Mouse (Mus musculus) hindbrain, postnatal 0 days (tissue): ENCODE measurements around the gene Atf3. TPM values are rescaled to one million over a fixed set of nuclear protein-coding genes. Genes with fewer than 3 reads are reported as not detected.

Source experiments
- ATAC-seq: fragments of 200-750 bp; cut with Nextera tagmentation; 2 replicates; pipeline ENCODE4 v1.8.0; 2017; ENCODE audit warnings: mild to moderate bottlenecking, moderate TSS enrichment, moderate library complexity
- DNase-seq: peaks from one replicate; pipeline ENCODE4 v3.0.0-alpha.2; 2015; ENCODE audit warnings: low spot score
- H3K27ac ChIP-seq: fragments of 300-500 bp; sonication (generic); 2 replicates; pipeline ENCODE4 v1.5.1; 2014; ENCODE audit warnings: mild to moderate bottlenecking
- H3K27me3 ChIP-seq: fragments of 300-500 bp; sonication (generic); 2 replicates; pipeline ENCODE4 v1.6.1; 2014; ENCODE audit warnings: low read length, mixed read lengths; ENCODE audit not compliant: insufficient read depth
- H3K36me3 ChIP-seq: fragments of 300-500 bp; sonication (generic); 2 replicates; pipeline ENCODE4 v1.6.1; 2014; ENCODE audit warnings: low read length, mixed read lengths; ENCODE audit not compliant: insufficient read depth
- H3K4me1 ChIP-seq: fragments of 300-500 bp; sonication (generic); 2 replicates; pipeline ENCODE4 v1.6.1; 2014; ENCODE audit warnings: antibody characterized with exemption, low read length, mixed read lengths; ENCODE audit not compliant: insufficient read depth
- H3K4me2 ChIP-seq: fragments of 300-500 bp; sonication (generic); 2 replicates; pipeline ENCODE4 v1.6.1; 2014; ENCODE audit warnings: low read depth, mild to moderate bottlenecking, low read length, moderate library complexity, mixed read lengths
- H3K4me3 ChIP-seq: fragments of 300-500 bp; sonication (generic); 2 replicates; pipeline ENCODE4 v1.5.1; 2014; ENCODE audit warnings: low read length
- H3K9ac ChIP-seq: fragments of 300-500 bp; sonication (generic); replicated peaks from 2 replicates; pipeline ENCODE4 v1.6.1; 2014; ENCODE audit warnings: mild to moderate bottlenecking, low read length, moderate library complexity, mixed read lengths
- H3K9me3 ChIP-seq: fragments of 300-500 bp; sonication (generic); 2 replicates; pipeline ENCODE4 v1.6.1; 2016; ENCODE audit warnings: low read length, mixed read lengths
- CTCF ChIP-seq: IDR thresholded peaks from 2 replicates; pipeline ENCODE4 v1.5.1; 2016; ENCODE audit warnings: antibody characterized with exemption, control low read depth, low read depth
- WGBS: fragments of 180-500 bp; shearing (Covaris S2); extraction: QIAGEN DNeasy Blood & Tissue Kit; methylation state at CpG from one replicate; pipeline ENCODE4 v1.1.7; 2014; 5-methylcytosine and 5-hydroxymethylcytosine counted together
- polyA plus RNA-seq: library from polyadenylated mRNA; unstranded; fragments of >200 nt; fragmentation: Nextera tagmentation; extraction: Ambion mirVana; gene quantifications from 2 replicates; pipeline ENCODE4 v1.2.1, GENCODE M21; 2015
- total RNA-seq: library from RNA; depleted of rRNA; stranded (reverse); fragments of >200 nt; gene quantifications from 2 replicates; pipeline ENCODE4 v1.2.3, GENCODE M21; 2014; rRNA removed

Gene Atf3
- total RNA-seq (1.6 and 1.8 TPM in 2 replicates), polyA plus RNA-seq (1.7 and 1.8 TPM in 2 replicates)

DNA sequence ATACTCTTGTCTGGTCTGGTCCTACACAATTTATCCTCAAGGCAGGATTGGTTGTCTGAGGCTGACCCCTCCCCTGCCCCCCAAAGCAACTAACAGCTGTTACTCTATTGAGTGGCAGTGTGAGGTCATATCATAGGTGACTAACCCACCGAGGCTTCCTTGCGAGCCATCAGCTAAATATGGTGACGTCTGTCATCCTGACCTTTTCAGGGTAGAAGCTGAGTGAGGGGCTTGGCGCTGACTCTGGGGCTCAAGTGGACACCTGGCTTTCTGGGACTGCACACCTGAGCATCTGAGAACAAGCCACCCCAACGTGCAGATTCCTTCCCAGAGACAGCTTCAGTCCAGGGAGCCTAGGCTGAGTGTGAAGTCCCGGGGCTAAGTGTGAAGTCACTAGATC lies at the start of gene Atf3:
TSS of gene Atf3 (minus strand) at position 101 of the 400 bp plus-strand sequence.
- DNase-seq: no peak
- Histone ChIP-seq H3K9me3 (no peaks in the 10 kb centered on the region), H3K4me1 (no peaks in the 10 kb centered on the region), H3K9ac (no peak within 1 kb of the TSS), H3K27me3 (no peaks in the 10 kb centered on the region), H3K4me2 (no peak within 1 kb of the TSS), H3K4me3 (no peak within 1 kb of the TSS), H3K27ac (no peak within 1 kb of the TSS), H3K36me3 (no peaks in the 10 kb centered on the region)
- no peak for ATAC-seq
- WGBS: 70% methylated on average over 6 of the region's 6 CpGs
- no peak for TF ChIP-seq CTCF

DNA sequence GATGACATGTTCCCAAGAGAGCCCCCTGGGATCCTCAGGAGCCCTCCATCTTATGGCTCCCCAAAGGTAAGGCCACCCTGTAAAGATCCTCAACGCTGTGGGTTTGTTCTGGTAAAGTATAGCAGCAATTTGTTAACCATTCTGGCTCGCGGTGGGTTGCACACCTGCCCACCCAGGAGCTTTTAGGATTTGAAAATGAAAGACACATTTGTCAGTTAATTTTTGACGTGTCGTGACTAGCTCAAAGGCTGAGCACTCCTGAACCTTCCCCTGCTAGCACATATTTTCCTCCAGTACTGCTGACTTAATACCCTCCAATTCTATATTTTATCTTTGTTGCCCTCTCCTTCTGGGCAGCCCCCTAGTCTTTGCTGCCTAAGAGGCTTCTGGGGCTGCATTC lies 49.3 kb upstream of the Atf3 start:
- Histone ChIP-seq H3K36me3 (no peaks in the 10 kb centered on the region), H3K27ac (no peak overlapping the region), H3K4me2 (no peak overlapping the region), H3K9ac (no peak overlapping the region), H3K4me1 (no peaks in the 10 kb centered on the region), H3K4me3 (no peak overlapping the region), H3K9me3 (no peaks in the 10 kb centered on the region), H3K27me3 (no peaks in the 10 kb centered on the region)
- ATAC-seq (no peak), DNase-seq (no peak)
- no peak for TF ChIP-seq CTCF
- WGBS: 90% methylated on average over 5 of the region's 5 CpGs

DNA sequence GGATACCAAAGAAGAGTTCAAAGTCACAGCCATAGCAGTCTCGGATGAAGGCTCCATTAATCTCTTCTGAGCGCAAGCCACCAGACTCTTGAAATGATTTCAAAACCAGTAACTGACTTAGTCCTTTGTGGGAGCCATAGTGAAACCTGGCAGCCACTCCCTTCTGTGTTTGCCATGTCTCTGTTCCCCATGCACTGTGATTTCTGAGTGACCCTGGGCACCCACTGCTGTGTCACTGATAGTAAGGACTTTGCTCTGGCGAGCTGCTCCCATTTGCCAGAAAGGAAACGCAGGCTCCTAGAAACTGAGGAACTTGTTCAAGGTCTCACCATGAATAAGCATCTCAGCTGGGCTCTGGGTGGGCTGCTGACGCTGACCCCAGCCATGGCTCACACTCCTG lies 45.6 kb upstream of the Atf3 start:
- Histone ChIP-seq H3K4me3 (no peak overlapping the region), H3K9ac (no peak overlapping the region), H3K27me3 (no peaks in the 10 kb centered on the region), H3K4me2 (no peak overlapping the region), H3K36me3 (no peaks in the 10 kb centered on the region), H3K9me3 (no peaks in the 10 kb centered on the region), H3K4me1 (no peaks in the 10 kb centered on the region; the same call in 1 of the 2 replicates), H3K27ac (no peak overlapping the region)
- TF ChIP-seq CTCF: no peak
- DNase-seq (no peak), ATAC-seq (no peak)
- WGBS: 88% methylated on average over 5 of the region's 5 CpGs

DNA sequence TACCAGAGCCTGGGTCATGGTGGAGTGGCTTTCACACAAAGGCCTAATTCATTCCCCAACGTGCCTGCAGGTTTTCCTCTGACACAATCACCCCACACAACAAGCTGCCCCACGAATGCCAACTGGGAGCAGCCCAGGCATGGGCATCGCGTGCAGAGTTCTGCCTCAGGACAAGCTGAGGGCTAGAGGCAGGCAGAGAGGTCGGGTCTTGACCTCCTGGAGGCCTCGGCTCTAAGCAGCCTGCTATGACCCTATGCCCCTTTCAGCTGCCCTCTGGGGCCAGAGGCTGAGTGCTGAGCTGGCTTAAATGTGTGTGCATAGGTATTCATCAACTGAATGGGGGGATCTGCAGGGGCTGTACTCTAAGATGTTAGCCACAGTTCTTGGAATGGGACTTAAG lies 44.0 kb upstream of the Atf3 start:
- Histone ChIP-seq H3K27ac (no peak overlapping the region), H3K36me3 (no peaks in the 10 kb centered on the region), H3K4me3 (no peak overlapping the region), H3K4me2 (no peak overlapping the region), H3K27me3 (no peaks in the 10 kb centered on the region), H3K4me1 (no peaks in the 10 kb centered on the region; the same call in 1 of the 2 replicates), H3K9me3 (no peaks in the 10 kb centered on the region), H3K9ac (no peak overlapping the region)
- no peak for TF ChIP-seq CTCF
- 16% methylated on average over 6 of the region's 6 CpGs for WGBS
- DNase-seq (no peak), ATAC-seq (no peak)

DNA sequence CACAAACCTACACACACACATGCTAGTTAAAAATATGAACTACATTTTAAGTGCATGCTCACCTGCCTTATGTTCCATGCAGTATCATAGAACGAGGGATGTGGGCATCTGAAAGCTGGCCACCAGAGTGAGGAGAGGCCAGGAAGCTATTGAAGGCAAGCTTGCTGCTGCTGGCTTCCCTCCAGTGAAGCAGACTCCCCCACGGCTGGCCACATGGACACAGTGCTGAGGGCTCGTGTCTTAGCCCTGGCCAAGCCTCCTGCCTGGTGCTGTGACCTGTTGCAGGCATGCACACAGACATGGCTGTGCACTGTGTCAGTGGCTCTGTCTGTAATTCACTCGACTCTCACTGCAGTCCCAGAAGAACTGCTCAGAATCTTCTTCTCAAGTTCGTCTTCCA lies 41.8 kb upstream of the Atf3 start:
- Histone ChIP-seq H3K27ac (no peak overlapping the region), H3K36me3 (no peaks in the 10 kb centered on the region), H3K9me3 (no peaks in the 10 kb centered on the region), H3K27me3 (no peaks in the 10 kb centered on the region), H3K4me1 (no peaks in the 10 kb centered on the region; the same call in 1 of the 2 replicates), H3K4me3 (no peak overlapping the region), H3K4me2 (no peak overlapping the region), H3K9ac (no peak overlapping the region)
- DNase-seq (peak; percentile 19), ATAC-seq (no peak)
- no peak for TF ChIP-seq CTCF
- WGBS: 51% methylated on average over 5 of the region's 5 CpGs

DNA sequence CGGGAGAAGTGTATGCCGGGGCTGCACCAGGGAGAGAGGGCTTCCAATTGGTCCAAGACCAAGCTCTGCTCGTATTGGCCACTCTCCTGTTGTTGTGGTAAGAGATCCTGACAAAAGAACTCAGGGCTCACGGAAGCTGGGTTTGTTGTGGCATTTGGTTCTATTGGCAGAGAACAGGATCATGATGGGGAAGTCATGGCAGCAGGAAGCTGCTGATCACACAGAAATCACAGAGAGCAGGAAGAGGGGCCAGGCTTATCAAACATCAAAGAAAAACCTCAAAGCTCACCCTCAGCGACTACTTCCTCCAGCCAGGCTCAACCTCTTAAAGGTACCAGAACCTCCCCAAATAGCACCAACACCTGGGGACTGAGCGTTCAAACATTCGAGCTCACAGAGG lies 41.3 kb upstream of the Atf3 start:
- no peaks in the 10 kb centered on the region for H3K36me3 ChIP-seq
- H3K4me3 ChIP-seq: no peak overlapping the region
- WGBS: 35% methylated on average over 7 of the region's 7 CpGs
- H3K27me3 ChIP-seq: no peaks in the 10 kb centered on the region
- TF ChIP-seq CTCF: no peak
- no peak overlapping the region for H3K27ac ChIP-seq
- H3K4me2 ChIP-seq: no peak overlapping the region
- no peaks in the 10 kb centered on the region; the same call in 1 of the 2 replicates for H3K4me1 ChIP-seq
- no peak overlapping the region for H3K9ac ChIP-seq
- ATAC-seq (no peak), DNase-seq (peak; percentile 7)
- no peaks in the 10 kb centered on the region for H3K9me3 ChIP-seq

DNA sequence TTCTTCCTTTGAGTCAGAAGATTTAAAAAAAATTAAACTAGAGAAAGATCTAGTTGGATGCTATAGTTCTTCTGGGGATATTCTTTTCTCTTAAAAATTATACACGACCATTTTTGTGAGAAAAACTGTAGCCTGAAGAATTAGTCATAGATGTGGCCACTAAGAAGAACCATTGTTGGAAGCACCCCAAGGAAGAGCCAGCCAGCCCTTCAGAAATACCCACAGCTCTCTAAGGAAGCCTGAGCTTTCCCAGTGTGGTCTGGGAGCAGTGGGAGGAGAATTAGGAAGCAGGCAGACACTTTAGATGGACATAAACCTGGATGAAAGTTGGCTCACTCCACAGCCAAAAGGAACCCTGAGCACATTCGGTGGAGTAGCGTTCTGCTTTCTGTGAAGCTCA lies 40.7 kb upstream of the Atf3 start:
- Histone ChIP-seq H3K27ac (no peak overlapping the region), H3K9ac (no peak overlapping the region), H3K4me2 (no peak overlapping the region), H3K9me3 (no peaks in the 10 kb centered on the region), H3K27me3 (no peaks in the 10 kb centered on the region), H3K36me3 (no peaks in the 10 kb centered on the region), H3K4me3 (no peak overlapping the region), H3K4me1 (no peaks in the 10 kb centered on the region; the same call in 1 of the 2 replicates)
- TF ChIP-seq CTCF: no peak
- DNase-seq (no peak), ATAC-seq (no peak)
- WGBS: 64% methylated on average over 3 of the region's 3 CpGs
